Mouse (Mus musculus) heart, postnatal 25 days (tissue): ENCODE data around the gene Cnot6. TPM values are rescaled to one million over a fixed set of nuclear protein-coding genes. Genes with fewer than 3 reads are reported as not detected.

Experiments used
- DNase-seq: peaks from one replicate; pipeline ENCODE4 v3.0.0; 2022; ENCODE audit warnings: low spot score
- intact Hi-C: fragments of 180-260 bp; cut with DNase I; formaldehyde crosslinking; loops from one replicate; pipeline ENCODE4 v1.15.1; 2025
- total RNA-seq, 2 experiments: library from RNA; stranded (reverse); gene quantifications; 2 replicates each; pipeline ENCODE4 v1.2.3; 2021

Cnot6 gene
- total RNA-seq, 2 experiments from 2014 or later = 20.9 to 25.0 TPM

DNA sequence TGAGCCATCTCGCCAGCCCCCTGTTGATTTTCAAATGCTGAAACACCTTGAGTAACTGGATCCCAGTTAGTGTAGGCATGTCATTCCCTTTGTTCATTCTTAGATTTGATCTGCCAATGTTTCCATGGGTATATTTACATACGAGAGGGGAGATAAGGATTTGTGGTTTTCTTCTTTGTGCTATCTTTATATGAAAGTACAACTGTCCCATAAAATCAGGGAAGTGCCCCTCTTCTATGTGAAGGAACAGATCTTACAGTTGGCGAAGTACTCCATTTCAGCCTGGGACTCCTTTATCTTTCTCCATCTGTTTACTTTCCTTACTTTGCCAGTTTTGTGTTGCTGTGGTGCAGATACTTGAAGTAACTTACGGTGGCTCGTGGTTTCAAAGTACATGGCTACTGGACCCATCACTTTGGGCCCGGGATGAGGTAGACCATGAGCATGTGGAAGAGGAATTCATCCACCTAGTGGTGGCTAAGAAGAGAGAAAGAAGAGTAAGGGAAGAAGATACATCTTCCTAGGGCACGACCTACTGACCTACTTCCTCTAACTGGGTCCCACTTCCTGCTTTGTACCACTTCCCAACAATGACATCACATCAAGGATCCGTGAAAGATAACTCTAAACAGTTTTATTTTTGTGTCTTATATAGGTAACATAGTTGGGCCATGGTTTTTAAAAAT is 7.1 kb upstream of the Cnot6 start:
- intact Hi-C loops = no loop called here
- DNase-seq = no peak

DNA sequence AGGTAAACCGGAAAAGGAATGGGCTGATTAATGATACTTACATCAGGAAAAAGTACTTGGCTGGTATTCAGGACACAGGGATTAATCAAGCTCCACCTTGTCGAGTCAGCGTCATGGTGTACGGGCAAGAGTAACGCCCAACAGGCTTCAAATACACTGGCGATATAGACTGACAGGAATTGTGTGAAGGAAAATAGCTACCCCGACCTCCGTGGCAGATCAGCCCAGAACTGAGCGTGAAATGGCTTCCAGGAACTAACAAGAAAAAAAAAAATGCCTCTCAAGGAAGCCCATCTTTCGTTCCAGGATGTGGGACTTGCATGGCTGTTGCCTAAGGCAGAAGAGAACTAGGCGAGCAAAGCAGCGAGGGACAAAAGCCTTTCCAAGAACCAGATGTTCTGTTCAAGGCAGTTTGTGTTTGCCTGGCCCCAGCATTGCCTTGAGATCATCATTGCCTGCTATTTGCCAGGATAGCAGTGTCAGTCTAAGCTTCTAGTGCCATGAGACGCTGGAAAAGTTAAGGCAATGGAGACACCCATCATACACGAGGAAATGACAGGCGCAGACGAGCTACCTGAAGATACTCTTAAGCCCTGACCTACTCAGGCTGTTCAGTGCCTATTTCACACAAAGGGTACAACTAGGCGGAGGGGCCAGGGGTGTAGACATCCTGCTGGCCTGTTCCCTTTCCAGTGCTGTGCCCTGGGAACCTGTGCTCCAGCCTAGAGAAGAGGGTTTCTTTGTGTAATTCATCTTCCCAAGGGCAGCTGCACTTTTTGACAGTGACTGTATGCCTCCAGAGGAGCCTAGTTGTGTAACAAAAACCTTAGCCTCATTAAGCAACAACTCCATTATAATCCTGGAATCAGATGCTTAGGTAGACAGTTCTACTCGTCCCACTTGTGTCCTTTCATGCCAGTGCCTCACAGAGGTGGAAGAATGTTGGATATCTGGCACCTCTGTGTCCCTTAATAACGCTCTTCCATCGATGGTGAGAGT is 1.1 kb upstream of the Cnot6 start:
- intact Hi-C loops = no loop called here
- peak; percentile 16 for DNase-seq

DNA sequence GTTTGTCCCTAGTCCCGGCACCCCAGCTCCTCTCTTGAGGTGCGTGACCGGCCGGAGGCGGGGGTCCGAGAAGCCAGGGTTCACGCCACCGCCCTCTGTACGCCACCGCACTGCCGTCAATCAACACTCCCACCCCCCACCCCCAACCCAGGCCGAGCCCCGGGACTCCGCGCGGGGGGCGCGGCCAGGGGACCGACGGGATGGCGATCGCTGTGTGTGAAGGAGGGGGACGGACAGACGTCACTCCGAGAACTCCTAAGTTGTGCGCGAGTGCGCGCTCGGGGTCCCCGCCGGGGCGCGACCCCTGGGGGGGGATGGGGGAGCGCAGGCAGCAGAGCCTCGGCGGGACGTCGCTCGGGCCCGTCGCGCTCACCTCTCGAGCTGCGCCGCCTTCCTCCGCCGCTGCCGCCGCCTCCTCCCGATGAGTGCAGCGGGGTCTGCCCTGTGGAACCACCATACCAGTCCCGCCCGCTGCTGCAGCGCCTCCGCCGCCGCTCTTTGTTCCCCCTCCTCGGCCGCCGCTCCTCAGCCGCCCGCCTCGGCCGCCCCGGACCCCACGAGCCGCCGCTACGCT is 455 bp downstream of the Cnot6 start:
- intact Hi-C loops = no loop called here
- no peak for DNase-seq

DNA sequence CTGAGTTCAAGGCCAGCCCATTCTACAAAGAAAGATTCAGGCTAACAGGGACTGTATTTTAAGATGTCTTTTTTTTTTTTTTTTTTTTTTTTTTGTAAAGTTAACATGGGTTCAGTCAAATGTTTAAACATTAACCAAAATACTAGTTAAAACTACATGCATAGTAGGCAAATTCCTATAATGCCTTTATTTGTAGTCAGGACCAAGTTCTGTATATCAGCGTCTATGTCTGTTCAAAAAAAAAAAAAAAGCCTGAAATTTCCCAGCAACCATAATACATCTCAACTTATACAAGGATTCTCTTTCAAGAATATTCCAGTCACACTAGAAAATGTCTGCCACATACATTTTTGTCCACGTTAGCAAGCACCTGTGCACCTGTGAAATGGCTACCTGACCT is 1.9 kb downstream of the Cnot6 start:
- DNase-seq = no peak
- intact Hi-C loops = no loop called here

DNA sequence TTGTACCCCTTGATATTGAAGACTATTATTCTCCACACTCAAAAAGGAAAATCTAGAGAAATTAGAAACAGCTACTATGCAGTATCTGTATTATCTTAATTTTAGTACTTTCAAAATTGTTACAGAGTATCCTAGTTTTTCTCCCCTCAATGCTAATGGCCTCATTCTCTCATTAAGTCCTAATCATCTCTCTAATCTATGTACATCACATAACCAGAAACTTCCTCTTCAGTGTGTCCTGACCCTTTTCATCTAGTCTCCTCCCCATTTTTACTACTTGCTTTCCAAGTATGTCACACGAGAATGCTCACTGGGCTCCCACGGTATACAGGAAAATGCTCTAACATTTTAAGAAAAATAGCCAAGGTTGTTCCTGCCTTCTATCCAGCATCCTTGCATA is 4.7 kb downstream of the Cnot6 start:
- intact Hi-C loops = no loop called here
- DNase-seq = no peak

DNA sequence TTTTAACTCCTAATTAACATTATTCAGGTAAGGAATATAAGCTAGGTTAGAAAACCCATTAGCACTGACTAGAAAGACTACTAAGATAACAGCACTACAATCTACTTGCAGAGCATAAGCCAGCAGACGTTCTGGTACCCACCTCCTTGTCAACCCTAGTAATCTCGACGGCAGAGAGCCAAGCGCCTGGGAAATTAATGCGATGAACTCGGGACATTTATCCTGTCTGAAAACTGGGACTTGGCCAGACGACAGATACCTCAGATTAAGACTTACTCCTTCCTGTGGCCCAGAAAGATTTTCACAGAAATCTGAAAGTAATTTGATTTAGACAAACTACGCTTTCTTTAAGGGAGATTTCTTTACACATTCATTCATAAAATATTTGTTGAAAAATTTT is 7.7 kb downstream of the Cnot6 start:
- intact Hi-C loops = no loop called here
- no peak for DNase-seq

DNA sequence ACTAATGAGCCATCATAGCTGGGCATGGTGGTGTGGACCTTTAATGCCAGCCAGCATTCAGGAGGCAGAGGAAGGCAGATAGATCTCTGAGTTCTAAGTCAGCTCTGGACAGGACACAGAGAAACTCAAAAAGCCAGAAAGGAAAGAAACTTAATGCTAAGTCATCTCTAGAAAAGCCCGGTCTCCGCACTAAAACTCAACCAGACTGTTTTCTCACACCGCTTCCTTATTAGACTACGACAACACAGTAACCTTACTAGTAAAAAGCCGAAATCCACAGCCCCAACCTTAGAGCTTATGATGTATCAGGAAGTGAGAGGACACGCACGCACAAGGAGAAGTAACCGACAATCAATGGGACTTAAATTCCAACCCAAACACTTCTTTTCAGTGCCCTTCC is 10.5 kb downstream of the Cnot6 start:
- intact Hi-C loops = no loop called here
- no peak for DNase-seq

DNA sequence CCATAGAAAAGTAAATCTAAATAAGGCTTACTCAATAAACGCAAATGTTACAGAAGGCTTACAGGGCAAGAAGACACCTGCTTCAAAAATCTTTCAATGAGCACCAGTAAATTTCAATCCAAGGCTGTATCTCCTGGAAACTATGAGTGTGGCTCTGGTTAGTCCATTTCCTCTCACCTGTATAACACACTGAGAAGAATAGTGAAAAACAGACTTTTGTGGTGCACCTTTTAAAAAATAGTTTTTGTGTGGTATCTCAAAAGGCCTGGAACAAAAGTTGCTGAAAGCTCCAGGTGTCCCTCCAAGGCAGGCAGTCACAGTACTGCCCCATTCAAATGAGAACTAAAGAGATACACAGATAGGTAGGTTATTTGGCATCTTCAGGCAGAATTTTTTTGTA is 13.4 kb downstream of the Cnot6 start:
- DNase-seq = no peak
- intact Hi-C loops = no loop called here

DNA sequence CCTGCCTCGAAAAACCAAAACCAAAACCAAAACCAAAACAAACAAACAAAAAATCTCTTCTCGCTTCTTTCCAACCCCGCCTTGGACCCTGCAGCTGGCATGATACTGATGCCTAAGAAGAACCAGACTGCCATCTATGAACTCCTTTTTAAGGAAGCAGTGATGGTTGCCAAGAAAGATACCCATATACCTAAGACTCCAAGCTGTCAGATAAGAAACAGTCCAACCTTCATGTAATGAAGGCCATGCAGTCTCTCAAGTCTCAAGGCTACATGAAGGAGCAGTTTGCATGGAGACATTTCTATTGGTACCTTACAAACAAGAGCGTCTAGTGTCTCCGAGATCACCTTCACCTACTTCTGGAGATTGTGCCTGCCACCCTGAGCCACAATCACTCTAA is 14.7 kb downstream of the Cnot6 start:
- no peak for DNase-seq
- intact Hi-C loops = no loop called here

DNA sequence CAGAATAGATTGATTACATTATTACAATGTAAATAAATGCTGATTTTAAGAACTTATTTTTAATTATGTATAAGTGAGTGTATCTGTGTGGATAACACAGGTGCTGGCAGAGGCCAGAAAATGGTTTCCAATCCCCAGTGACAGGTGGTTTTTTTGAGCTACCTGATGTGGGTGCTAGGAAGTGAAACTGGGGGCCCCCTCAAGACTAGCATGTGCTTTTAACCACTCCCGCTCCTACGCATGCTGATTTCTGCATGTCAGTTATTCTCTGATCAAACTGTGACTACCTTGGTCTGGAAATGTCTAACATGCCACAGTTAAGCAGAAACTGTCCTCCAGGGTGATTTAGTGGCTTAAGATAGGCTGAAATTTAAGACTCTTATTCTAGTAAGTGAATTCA is 16.1 kb downstream of the Cnot6 start:
- no peak for DNase-seq
- intact Hi-C loops = no loop called here

DNA sequence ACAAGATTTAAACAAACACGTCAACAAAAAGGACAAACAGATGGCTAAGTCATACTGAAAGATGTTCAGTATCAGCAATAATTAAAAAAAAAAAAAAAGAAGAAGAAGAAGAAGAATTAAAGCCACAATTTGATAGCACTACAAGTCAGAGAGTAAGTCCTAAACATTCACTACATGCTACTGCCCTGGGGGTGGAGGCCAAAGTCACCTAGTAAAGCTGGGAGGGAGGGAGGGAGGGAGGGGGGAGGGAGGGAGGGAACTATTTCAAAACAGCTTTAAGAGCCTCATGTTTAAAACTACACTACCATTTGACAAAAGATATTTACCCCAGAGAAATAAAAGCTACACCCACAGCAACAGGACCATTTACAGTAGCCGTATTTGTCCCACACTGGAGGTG is 16.8 kb downstream of the Cnot6 start:
- intact Hi-C loops = no loop called here
- DNase-seq = no peak

DNA sequence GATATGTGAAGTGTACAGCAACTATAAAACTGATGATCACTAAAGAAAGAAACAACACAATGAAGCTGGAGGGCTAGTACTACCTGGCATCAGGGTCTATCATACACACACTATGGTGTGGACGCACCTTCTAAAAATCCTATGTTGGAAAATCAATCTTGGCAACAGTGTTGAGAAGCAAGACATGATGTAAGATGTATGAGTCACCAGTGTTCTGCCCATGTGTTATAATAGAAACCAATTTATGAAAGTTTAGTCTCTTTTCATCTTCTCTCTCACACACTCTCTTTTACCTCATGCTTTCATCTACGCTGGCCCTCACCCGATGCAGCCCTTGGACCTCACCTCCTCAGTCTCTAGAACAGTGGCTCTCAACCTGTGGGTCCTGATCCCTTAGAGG is 17.5 kb downstream of the Cnot6 start:
- no peak for DNase-seq
- intact Hi-C loops = no loop called here

DNA sequence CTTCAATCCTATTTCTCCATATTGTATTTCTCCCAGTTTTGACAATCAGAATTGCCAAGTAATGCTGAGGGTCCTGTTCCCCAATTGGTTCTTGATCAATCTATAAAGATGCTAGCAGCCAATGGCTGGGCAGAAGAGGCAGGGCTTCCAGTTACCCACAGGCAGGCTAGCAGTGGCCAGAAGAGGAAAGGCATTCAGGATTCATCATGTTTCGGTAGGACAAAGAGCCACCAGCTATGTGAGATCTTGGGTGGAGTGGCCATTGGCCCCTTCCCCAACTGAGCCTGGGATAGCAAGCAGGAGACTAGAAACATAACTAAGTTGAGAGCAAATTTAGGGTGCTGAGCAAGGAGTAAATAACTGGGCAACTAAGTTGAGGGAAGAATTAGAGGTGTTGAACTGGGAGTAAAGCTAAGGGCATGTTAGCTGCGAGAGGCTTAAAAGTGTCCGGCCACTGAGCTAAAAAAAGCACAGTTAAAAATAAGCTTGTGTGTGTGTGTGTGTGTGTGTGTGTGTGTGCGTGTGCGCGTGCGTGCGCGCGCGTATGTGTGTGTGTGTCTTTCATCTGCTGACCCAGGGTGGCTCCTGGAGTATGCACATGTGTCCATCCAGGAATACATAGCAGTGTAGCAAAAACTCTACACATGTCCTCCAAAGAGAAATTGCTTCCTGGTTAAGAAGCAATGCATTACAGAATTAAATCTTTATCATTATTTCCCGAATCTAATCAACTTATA is 28.1 kb downstream of the Cnot6 start:
- DNase-seq = no peak
- intact Hi-C loops = no loop called here

DNA sequence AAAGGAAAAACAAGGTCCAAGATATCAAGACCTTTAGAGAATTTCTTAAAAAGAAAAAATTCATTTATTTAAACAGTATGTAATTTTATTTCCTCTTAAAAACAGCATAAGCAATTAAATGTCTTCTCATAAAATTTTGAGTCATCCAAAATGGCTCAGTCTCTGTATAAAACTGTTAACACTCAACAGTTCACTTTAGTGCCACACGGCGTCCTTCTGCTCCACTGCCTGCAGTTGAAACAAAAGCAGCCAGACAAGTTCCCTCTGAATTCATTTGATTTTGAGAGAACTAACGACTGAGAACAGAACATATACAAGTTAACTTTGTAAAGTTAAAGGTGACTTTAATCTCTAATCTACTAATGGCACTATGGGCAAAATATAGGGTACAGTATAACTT is 39.1 kb downstream of the Cnot6 start:
- DNase-seq = no peak
- intact Hi-C loops = no loop called here

DNA sequence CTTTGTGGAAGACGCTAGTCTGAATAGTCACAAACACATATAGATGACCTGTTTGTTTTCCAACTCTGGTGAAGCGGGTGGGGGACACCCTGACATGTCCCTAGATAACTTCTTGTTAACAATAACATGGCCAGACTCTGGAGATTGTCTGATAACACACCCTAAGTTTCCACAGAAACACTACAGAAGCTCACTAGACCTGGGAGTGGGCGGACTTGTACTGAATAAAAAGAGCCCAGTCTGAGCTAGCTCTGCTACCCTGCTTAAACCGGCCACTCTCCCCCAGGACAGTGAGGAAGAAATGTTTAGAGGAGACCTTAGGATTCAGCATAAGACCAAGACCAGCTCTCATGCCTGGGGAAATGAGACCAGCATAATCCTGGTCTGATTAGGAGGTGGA is 47.1 kb downstream of the Cnot6 start:
- no peak for DNase-seq
- intact Hi-C loops = no loop called here

DNA sequence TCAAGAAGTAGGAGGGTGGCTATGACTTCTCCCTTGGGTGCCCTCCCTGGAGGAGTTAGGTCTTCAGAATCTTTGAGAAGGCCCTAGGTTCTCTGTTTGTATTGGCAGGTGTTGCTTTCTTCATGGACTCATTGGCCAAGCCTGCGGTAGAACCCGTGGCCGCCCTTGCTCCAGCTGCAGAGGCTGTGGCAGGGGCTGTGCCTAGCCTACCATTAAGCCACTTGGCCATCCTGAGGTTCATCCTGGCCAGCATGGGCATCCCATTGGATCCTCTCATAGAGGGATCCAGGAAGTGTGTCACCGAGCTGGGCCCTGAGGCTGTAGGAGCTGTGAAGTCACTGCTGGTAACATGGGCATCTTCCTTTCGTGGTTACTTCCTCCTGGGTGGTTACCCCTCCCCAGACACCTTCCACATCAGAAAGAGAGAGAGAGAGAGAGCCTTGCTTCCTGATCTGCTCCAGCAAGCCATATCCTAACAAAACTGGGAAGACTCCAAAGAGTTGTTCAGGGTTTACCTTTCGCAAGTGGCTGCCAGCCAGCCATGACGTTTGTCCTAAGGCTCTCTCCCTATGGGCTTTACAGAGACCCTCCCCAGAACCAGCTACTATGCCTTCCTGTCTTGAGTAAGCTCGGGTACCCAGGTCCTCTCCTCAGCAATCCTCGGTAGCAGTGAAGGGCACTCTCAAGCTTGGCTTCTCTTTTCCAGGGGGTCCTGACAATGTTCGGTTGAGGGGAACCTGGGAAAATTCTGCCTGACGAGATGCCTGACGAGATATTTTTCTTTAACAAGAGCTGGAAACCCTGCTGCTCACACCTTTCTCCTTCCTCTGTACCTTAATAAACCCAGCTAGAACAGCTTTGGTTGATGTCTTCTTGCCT is 48.0 kb downstream of the Cnot6 start:
- intact Hi-C loops = no loop called here

DNA sequence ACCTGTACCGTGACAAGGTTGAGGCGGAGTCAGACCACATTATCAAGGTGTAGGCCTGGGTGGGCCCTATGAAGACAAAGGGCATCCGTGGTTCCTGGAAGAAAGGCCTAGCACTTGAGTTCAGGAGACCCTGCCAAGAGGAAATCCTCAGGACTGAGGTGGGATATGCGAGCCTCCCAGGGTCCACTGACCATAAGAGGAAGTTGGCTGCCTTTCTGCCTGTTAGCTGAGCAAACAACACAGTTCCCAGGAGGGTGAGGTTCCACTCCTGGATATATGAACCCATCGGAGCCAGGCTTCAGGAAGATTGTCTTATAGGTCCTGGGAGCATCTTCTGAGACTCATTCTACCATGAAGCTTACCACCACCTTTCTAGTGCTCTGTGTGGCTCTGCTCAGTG is 49.2 kb downstream of the Cnot6 start, which contains the start of gene Scgb3a1:
Gene Scgb3a1, plus strand, starts transcription at position 301 of the 400 bp plus-strand sequence.
- no peak for DNase-seq
- intact Hi-C loops = no loop called here

More for the DNA sequence above, 48.0 kb downstream of the Cnot6 start:
- DNase-seq = no peak

DNA sequence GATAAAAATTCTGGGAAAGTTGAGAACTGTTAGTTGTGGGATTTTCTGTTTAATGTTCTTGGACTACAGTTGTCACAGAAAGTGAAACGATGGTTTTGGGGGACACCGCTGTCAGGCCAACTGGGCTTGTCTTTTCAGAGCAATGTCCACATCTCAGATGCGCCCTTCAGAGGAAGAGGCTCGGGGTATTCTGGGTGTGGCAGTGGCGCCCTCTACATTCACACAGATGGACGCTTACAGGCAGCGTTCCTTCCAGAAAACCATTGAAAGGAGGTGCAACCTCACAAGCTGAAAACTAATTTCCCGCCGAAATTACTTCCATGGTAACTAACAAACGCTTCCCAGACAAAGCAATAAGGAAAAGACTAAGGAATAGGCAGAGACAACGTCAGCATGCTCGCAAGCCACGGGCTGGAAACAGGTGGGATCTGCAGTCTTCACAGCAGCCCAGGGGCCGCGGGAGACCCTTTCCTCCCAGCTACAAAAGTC is 50.2 kb downstream of the Cnot6 start:
- intact Hi-C loops = no loop called here
- DNase-seq = no peak

DNA sequence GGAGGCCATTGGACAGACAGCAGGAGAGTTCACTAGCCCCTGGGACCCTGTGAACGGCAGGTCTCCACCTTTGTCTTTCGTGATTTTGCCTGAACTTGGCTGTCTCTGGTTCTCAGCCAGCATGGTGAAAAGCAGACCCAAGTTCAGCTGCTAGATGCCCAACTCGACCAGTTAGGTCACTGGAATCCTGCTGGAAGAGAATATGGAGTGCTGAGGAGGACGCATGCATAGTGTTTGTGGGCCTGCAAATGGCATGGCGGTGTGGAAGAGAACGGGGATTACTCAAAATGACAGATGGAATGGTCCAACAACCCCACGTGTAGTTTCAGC is 53.1 kb downstream of the Cnot6 start:
- intact Hi-C loops = no loop called here
- DNase-seq = no peak
